Mouse (Mus musculus): Measurements from ENCODE around the gene Cap2. TPM values are rescaled to one million over a fixed set of nuclear protein-coding genes. Genes with fewer than 3 reads are reported as not detected.
A peak's percentile ranks its signal among the peaks of the same experiment; 100 is the strongest.

Gene Cap2
- polyA plus RNA-seq, 1 experiment from 2014 or later, result 10.9 TPM

GRCm38 (mm10) chr13:46544608-46545007 is 43.0 kb downstream of the Cap2 start:
- Histone ChIP-seq H3K27ac (peak overlapping the region; percentile 78), H3K4me2 (no peak overlapping the region), H3K9me3 (no peaks in the 10 kb centered on the region), H3K36me3 (replicated peaks) (no peaks in the 10 kb centered on the region), H3K4me1 (peaks cover 58% of the 10 kb centered on the region), H3K27me3 (no peaks in the 10 kb centered on the region), H3K4me3 (replicated peaks) (no peak overlapping the region), H3K9ac (no peak overlapping the region)
- ATAC-seq (ENCODE audit: low FRiP score), result no peak
- WGBS, result 44% methylated on average over 6 of the region's 6 CpGs

DNA sequence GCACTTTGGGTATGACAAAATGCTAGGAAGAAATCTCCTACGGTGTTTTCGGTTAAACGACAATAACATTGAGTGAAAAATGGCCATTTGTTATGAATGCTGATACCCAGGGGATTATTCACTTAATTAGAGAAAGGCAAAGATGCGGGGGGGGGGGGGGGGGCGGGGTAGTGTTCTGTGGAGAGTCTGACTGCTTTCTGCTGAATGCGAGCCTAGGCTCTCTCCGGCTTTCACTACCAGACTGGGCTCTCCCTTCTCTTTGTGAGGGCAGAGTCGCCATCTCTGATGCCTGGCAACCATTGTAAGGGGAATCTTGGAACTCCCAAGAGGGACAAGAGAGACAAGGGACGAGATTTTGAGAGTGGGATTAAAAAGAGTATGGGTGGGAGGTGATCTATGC is 43.4 kb downstream of the Cap2 start:
- Histone ChIP-seq H3K36me3 (replicated peaks) (no peaks in the 10 kb centered on the region), H3K4me3 (replicated peaks) (no peak overlapping the region), H3K27me3 (no peaks in the 10 kb centered on the region), H3K4me2 (peak overlapping the region; percentile 25; the same call in 1 of the 2 replicates), H3K27ac (peak overlapping the region; percentile 76), H3K9me3 (no peaks in the 10 kb centered on the region), H3K9ac (no peak overlapping the region), H3K4me1 (peaks cover 58% of the 10 kb centered on the region)
- ATAC-seq (ENCODE audit: low FRiP score), result peak; percentile 61
- WGBS, result 3% methylated on average over 9 of the region's 9 CpGs

GRCm38 (mm10) chr13:46546846-46547245 is 45.2 kb downstream of the Cap2 start:
- no peak overlapping the region for H3K27ac ChIP-seq
- H3K36me3 ChIP-seq (replicated peaks), result no peaks in the 10 kb centered on the region
- H3K4me3 ChIP-seq (replicated peaks), result no peak overlapping the region
- H3K4me2 ChIP-seq, result no peak overlapping the region
- 83% methylated on average over 4 of the region's 4 CpGs for WGBS
- H3K4me1 ChIP-seq, result peaks cover 49% of the 10 kb centered on the region
- H3K9me3 ChIP-seq, result no peaks in the 10 kb centered on the region
- H3K27me3 ChIP-seq, result no peaks in the 10 kb centered on the region
- H3K9ac ChIP-seq, result no peak overlapping the region
- no peak for ATAC-seq (ENCODE audit: low FRiP score)

- WGBS, result 17% methylated on average over 1 of the region's 1 CpGs
- Histone ChIP-seq H3K4me1 (peaks cover 48% of the 10 kb centered on the region), H3K27me3 (0 out of 2 replicates have a peak, but pooled peaks cover 1% of the 10 kb centered on the region), H3K9me3 (no peaks in the 10 kb centered on the region), H3K36me3 (replicated peaks) (no peaks in the 10 kb centered on the region), H3K4me2 (no peak overlapping the region), H3K27ac (no peak overlapping the region), H3K9ac (no peak overlapping the region), H3K4me3 (replicated peaks) (no peak overlapping the region)
- no peak for ATAC-seq (ENCODE audit: low FRiP score)
Observed at GRCm38 (mm10) chr13:46547253-46547652, 45.6 kb downstream of the Cap2 start.

DNA sequence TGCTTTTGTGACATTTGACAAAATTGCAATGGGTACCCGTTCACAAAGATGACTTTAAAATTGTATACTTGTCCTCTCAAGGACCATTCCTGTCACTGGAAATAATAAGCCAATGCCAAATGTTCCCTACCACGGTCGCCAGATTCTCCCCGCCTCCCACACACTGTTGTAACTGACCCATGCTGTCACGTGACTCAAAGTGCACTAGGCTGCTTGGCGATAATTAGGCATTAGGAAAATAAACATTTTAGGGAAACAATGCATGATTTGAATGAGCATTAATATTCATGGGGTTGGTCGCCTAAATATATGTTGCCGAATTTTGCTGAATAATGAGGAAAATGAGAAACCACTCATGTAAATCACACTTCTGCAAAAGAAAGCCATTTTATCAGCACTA is 46.5 kb downstream of the Cap2 start:
- Histone ChIP-seq H3K27me3 (0 out of 2 replicates have a peak, but pooled peaks cover 4% of the 10 kb centered on the region), H3K36me3 (replicated peaks) (no peaks in the 10 kb centered on the region), H3K4me2 (no peak overlapping the region), H3K4me3 (replicated peaks) (no peak overlapping the region), H3K27ac (peak overlapping the region; percentile 37; the same call in 1 of the 2 replicates), H3K4me1 (peaks cover 48% of the 10 kb centered on the region), H3K9ac (no peak overlapping the region), H3K9me3 (no peaks in the 10 kb centered on the region)
- 0 out of 2 replicates have a peak, but pooled peaks have one; percentile 30 for ATAC-seq (ENCODE audit: low FRiP score)
- 40% methylated on average over 8 of the region's 8 CpGs for WGBS

DNA sequence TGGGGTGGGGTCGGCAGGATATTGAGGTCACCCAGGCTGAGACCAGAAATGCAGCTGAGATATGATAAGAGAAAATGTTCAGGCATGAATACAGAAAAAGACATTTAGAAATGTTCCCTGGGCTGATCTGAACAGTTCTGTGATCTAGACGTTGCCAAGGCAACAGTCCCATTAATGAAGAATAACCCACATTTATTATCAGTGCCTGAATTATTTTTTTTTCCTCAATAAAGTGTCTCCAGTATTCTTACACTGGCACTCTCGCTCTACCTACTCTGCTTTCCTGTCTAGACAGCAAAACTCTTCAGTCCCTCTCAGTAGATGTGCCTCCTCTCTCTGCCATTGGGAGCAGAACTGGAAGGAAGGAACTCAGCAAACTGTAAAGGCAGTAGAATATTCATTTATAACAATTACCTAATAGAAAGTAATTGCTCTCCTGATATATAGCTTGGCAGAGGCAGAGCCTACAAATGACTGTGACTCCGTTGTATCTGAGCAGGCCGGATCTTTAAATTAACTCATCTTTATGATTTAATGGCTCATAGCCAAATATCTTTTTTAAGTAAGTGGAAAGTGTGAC is 47.0 kb downstream of the Cap2 start:
- H3K9me3 ChIP-seq, result no peaks in the 10 kb centered on the region
- no peak overlapping the region for H3K4me3 ChIP-seq (replicated peaks)
- H3K4me2 ChIP-seq, result no peak overlapping the region
- no peaks in the 10 kb centered on the region for H3K36me3 ChIP-seq (replicated peaks)
- peak overlapping the region; percentile 37; the same call in 1 of the 2 replicates for H3K27ac ChIP-seq
- ATAC-seq (ENCODE audit: low FRiP score), result no peak
- H3K9ac ChIP-seq, result no peak overlapping the region
- 71% methylated on average over 5 of the region's 5 CpGs for WGBS
- peaks cover 45% of the 10 kb centered on the region for H3K4me1 ChIP-seq
- 0 out of 2 replicates have a peak, but pooled peaks cover 4% of the 10 kb centered on the region for H3K27me3 ChIP-seq

GRCm38 (mm10) chr13:46550627-46551026 is 49.0 kb downstream of the Cap2 start:
- H3K36me3 ChIP-seq (replicated peaks), result no peaks in the 10 kb centered on the region
- no peak overlapping the region for H3K9ac ChIP-seq
- H3K4me2 ChIP-seq, result no peak overlapping the region
- 0 out of 2 replicates have a peak, but pooled peaks cover 4% of the 10 kb centered on the region for H3K27me3 ChIP-seq
- ATAC-seq (ENCODE audit: low FRiP score), result no peak
- no peak overlapping the region for H3K27ac ChIP-seq
- peaks cover 38% of the 10 kb centered on the region for H3K4me1 ChIP-seq
- H3K4me3 ChIP-seq (replicated peaks), result no peak overlapping the region
- WGBS, result 79% methylated on average over 10 of the region's 10 CpGs
- no peaks in the 10 kb centered on the region for H3K9me3 ChIP-seq

- ATAC-seq (ENCODE audit: low FRiP score), result peak; percentile 36; the same call in 1 of the 2 replicates
- 0 out of 2 replicates have a peak overlapping the region, but pooled peaks have one; percentile 2 for H3K4me2 ChIP-seq
- H3K9me3 ChIP-seq, result 0 out of 2 replicates have a peak, but pooled peaks cover 6% of the 10 kb centered on the region
- H3K9ac ChIP-seq, result no peak overlapping the region
- 31% methylated on average over 9 of the region's 9 CpGs for WGBS
- H3K4me3 ChIP-seq (replicated peaks), result no peak overlapping the region
- H3K36me3 ChIP-seq (replicated peaks), result no peaks in the 10 kb centered on the region
- peak overlapping the region; percentile 3; the same call in 1 of the 2 replicates for H3K27ac ChIP-seq
- H3K4me1 ChIP-seq, result peaks cover 8% of the 10 kb centered on the region
- 0 out of 2 replicates have a peak, but pooled peaks cover 4% of the 10 kb centered on the region for H3K27me3 ChIP-seq
Observed at GRCm38 (mm10) chr13:46554736-46555135, 53.1 kb downstream of the Cap2 start.

DNA sequence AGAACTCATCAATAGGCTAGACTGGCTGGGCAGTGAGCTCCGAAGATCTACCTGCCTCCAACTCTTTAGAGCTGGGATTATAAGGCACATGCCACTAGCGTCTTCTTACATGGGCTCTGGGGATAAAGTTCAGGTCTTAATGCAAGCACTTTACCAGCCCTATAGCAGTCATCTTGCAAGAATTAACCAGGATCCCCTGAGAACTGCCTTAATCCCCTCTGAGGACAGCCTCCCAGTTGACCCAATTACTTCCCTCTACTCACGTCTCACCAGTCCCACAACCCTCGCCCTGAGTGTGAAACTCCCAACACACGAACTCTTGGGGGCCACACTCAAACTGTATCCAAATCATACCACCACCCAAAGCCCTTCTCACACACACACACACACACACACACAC is 64.3 kb downstream of the Cap2 start:
- no peak overlapping the region for H3K4me3 ChIP-seq (replicated peaks)
- WGBS, result 80% methylated on average over 5 of the region's 5 CpGs

DNA sequence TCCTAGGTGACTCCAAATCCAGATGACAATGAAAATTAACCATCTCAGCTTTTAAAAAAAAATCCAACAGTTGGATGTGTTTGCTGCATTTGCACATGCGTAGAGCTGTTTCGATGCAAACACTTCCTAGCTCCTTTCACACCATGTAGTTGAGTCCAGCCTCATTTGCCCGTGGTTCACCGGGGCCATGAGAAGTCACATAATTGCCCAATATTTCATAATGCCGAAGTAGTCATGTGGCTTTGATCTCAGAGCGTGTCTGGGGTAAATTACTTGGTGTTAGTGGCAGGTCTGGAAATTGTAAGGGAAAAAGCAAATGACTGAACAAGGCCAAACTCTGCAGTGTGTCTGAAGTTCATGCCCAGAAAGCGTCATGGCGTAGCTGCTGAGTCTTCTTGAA is 67.8 kb downstream of the Cap2 start:
- Histone ChIP-seq H3K9ac (no peak overlapping the region), H3K4me1 (peaks cover 16% of the 10 kb centered on the region), H3K36me3 (replicated peaks) (no peaks in the 10 kb centered on the region), H3K9me3 (no peaks in the 10 kb centered on the region), H3K27me3 (no peaks in the 10 kb centered on the region), H3K4me2 (no peak overlapping the region), H3K4me3 (replicated peaks) (no peak overlapping the region), H3K27ac (no peak overlapping the region)
- no peak for ATAC-seq (ENCODE audit: low FRiP score)
- 95% methylated on average over 8 of the region's 8 CpGs for WGBS

More for the DNA sequence above, 64.3 kb downstream of the Cap2 start:
- Histone ChIP-seq H3K36me3 (replicated peaks) (no peaks in the 10 kb centered on the region), H3K27ac (no peak overlapping the region), H3K4me1 (peaks cover 3% of the 10 kb centered on the region), H3K4me2 (no peak overlapping the region), H3K9ac (no peak overlapping the region), H3K27me3 (no peaks in the 10 kb centered on the region), H3K9me3 (no peaks in the 10 kb centered on the region)
- ATAC-seq (ENCODE audit: low FRiP score), result no peak

DNA sequence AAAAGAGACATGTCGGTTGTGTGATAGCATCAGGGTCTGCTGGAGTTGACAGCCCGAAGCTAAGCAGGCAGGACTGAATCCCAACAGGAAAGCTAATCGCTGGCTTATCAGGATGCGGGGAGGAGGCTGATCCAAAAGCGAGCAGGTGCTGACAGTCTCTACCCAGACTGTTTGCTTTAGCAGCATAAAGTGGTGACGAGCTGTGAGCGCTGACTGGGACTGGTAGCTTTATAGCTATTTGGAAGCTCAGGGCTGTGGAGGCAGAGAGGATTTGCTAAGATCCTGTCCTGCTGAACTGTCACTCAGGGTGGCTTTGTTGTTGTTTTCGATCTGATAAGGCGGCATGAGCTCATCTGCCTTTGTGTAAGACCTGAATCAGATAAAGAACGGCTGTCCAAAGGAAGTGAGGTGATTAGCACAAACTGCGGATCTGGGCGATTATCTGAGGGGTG is 69.5 kb downstream of the Cap2 start:
- H3K9ac ChIP-seq, result peak overlapping the region; percentile 36
- no peaks in the 10 kb centered on the region for H3K36me3 ChIP-seq (replicated peaks)
- no peaks in the 10 kb centered on the region for H3K27me3 ChIP-seq
- H3K4me1 ChIP-seq, result peaks cover 22% of the 10 kb centered on the region
- H3K4me2 ChIP-seq, result peak overlapping the region; percentile 48
- no peaks in the 10 kb centered on the region for H3K9me3 ChIP-seq
- H3K27ac ChIP-seq, result peak overlapping the region; percentile 74
- 2% methylated on average over 12 of the region's 12 CpGs for WGBS
- H3K4me3 ChIP-seq (replicated peaks), result peak overlapping the region; percentile 10; the same call in 1 of the 2 replicates
- peak; percentile 69 for ATAC-seq (ENCODE audit: low FRiP score)

DNA sequence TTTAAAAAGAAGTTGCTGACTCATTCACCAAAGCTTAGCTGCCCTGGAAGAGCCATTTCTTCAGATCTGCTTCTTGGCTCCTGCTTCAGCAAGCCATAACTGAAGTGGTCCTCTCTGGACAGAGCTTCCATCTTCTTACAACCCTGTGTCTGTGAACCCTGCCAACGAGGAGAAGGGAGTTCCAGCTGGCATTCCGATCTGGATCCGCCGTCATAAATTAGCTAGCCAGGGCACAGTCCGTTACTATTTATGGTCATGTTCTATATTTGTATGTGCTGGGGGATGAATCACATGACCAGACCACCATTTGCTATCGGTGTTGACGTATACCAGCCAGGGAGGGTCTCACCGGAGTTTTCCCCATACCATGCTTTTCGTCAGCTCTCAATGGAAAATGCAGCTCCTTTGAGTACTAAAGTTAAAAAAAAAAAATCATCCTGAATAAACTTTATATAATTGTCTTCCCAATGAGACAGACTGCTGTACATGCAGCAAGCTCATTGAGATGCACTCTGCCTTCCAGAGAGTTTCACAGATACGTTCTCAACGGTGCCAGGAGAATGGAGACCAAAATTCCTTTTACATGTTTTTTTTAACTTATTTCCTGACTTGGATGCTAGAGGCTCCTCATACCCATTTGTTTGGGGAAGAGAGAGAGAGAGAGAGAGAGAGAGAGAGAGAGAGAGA is 70.5 kb downstream of the Cap2 start:
- Histone ChIP-seq H3K4me2 (no peak overlapping the region), H3K4me3 (replicated peaks) (no peak overlapping the region), H3K9me3 (no peaks in the 10 kb centered on the region), H3K4me1 (peaks cover 22% of the 10 kb centered on the region), H3K27ac (no peak overlapping the region), H3K27me3 (no peaks in the 10 kb centered on the region), H3K36me3 (replicated peaks) (no peaks in the 10 kb centered on the region), H3K9ac (no peak overlapping the region)
- 71% methylated on average over 11 of the region's 11 CpGs for WGBS
- ATAC-seq (ENCODE audit: low FRiP score), result no peak

Data from forebrain, embryonic 12.5 days (tissue).